Mouse (Mus musculus): ENCODE data around the gene Ftcd.
A peak's percentile ranks its signal among the peaks of the same experiment; 100 is the strongest.

Ftcd gene

DNA sequence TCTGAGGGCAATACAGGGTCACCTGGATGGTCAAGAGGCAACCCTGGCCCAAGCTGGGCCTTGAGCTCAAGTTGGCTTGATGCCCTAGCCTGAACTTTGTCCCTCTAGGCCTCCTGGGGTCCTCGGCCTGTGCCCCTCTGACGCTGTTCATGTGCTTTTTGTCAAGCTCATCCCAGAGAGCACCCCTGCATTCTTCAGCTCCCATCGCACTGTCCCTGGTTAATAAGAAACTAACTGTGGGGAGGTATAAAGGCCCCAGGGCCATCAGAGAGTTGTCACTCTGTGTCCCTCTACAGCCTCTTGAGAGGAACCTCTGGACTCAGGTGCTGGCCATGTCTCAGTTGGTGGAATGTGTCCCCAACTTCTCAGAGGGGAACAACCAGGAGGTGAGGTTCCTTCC, at the start of gene Ftcd:
Ftcd (plus strand) TSS at position 275 of the 400 bp plus-strand sequence.
- no peak for DNase-seq

- no peak for DNase-seq
Measured at GRCm38 (mm10) chr10:76530922-76531321, 44.5 kb upstream of the Ftcd start.

- peak; percentile 96 for DNase-seq
Measured at GRCm38 (mm10) chr10:76531375-76531774, 44.1 kb upstream of the Ftcd start, which contains the start of gene Lss. TSS of gene Lss (plus strand) at chr10:76531588.

DNA sequence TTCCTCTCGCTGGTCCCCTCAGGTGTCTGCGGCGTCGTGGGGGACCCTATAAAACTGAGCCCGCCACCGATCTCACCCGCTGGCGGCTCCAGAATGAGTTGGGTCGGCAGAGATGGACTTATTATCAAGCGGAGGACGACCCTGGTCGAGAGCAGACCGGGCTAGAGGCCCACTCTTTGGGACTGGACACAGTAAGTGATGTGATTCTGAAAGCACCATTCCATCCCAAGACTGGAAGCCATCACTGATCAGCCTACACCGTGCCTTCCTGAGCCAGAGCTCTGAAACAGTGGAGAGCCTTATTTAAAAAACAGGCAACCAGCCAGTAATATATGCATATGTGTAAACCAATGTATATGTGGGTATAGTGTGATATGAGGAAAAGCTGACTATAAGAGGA, 43.6 kb upstream of the Ftcd start:
- no peak for DNase-seq

DNA sequence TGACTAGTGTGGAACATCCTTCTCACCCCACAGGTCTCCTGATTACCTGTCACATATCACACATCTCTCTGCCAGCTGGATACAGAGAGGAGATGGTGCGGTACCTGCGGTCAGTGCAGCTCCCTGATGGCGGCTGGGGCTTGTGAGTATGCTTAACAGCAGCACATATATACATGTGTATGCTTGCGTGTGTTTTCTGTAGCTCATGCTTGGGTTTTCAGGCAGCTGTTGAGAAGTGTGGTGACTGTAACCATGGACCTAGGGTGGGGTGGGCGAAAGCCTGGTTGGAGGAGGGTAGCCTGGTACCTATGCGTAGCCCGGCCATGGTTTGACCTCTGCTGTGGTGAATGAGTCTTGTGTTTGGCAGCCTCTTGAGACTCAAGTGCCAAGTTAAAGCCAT, 39.9 kb upstream of the Ftcd start:
- DNase-seq: no peak

DNA sequence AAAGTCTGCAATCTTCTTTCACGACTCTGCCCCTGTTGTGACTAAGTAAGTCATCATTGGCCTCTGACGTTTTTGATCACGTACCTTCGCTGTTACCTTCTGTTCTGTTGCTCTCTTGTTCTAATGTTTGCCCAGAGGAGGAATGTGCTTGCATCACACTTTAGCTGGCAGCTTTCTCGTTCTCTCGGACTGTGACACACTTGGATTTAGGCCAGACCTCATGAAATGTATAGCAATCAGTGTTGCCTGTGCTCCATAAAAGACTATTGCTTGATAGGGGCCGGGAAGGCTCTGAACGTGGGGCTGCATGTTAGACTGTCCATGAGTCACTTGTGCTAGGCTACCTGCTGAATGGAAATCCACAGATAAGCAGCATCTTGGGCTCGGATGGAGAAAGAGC, 37.8 kb upstream of the Ftcd start:
- DNase-seq: peak; percentile 61

DNA sequence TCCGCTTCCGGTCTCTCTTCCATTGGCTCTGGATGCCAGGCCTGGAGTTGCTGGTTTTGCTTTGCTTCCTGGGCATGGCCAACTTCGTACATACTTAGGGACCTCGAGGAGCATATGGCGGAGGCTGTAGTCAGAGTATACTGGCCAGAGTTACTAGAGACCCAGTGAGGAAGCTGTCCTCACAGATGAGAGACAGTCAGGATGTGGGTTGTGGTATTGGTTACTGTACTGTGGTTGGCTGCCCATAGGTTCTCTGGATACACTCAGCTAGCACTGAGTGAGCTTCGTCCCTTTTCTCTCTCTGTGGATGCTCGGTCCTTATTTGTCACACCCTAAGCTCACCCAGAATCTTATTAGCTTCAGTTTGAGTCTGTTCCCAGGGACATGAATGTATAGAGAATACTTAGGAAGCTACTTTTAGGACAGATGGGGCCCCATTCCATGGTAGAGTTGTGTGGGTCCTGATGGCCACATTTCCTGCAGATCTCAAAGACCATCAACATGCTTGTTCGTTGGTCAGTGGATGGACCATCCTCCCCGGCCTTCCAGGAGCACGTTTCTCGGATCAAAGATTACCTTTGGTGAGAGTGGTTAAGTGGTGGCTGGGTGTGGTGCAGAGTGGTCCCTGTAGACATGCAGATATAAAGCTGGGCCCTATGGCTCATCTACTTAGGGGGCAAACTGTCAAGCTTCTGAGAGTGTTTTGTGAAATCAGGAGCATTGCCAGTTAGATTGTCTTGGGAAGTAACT, 33.9 kb upstream of the Ftcd start:
- DNase-seq: no peak

DNA sequence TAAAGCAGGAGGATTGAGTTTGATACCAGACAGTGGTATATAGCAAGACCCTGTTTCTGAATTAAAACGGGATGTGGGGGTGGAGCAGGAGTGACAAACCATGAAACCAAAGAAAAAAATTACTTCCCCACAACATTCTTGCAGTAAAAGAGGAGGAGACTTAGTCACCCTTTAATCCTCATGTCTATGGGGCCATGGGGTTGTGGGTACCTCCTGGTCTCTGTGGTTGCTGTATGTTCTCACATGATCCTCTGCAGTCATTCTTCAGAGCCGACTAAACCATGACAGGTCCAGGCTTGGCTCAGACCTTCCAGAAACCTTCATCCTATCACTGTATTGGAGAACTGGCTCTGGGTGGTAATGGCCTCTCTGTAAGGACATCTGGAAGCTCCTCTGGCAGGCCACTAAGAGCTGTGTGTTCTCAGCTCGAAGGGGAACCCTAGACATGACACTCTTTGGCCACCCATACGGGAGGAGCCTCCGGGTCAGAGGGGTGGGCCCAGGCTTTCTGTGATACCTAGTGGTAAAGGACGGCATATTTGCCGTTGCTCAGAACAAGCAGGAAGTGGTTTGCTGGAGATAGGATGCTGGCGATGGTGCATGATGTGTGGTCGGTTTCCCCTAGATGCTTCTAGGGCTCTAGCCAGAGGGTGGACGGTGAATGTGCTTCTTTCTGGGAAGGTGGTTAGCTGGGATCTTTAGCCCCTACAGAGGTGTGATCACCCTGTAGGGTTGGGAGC, 32.6 kb upstream of the Ftcd start:
- DNase-seq: no peak

- no peak for DNase-seq
Measured at GRCm38 (mm10) chr10:76546566-76546965, 28.9 kb upstream of the Ftcd start.

- no peak for DNase-seq
Measured at GRCm38 (mm10) chr10:76548218-76548617, 27.2 kb upstream of the Ftcd start.

- no peak for DNase-seq
Measured at GRCm38 (mm10) chr10:76550458-76550857, 25.0 kb upstream of the Ftcd start.

- no peak for DNase-seq
Measured at GRCm38 (mm10) chr10:76551556-76551955, 23.9 kb upstream of the Ftcd start.

DNA sequence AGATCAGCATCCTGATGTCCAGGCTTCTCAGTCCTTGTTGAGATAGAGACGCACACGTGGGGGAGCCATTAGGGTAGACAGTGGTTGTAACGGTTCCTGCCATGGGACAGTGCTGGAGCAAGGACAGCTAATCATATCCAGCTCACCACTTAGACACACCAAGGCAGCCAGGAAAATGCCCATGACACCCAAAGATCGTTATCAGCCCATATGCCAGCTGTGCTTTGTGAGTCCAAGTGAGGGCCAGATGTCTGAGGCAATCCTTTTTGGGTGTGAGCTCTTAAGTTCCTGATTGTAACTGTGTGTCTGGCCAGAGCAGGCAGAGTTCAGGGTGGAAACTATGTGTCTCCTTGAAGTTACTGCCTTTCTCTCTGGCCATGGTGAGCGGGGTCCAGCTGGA, 21.4 kb upstream of the Ftcd start:
- no peak for DNase-seq

- DNase-seq: no peak
Measured at GRCm38 (mm10) chr10:76561972-76562371, 13.5 kb upstream of the Ftcd start, which contains the start of gene Spatc1l. TSS of gene Spatc1l (plus strand) at chr10:76562272.

DNA sequence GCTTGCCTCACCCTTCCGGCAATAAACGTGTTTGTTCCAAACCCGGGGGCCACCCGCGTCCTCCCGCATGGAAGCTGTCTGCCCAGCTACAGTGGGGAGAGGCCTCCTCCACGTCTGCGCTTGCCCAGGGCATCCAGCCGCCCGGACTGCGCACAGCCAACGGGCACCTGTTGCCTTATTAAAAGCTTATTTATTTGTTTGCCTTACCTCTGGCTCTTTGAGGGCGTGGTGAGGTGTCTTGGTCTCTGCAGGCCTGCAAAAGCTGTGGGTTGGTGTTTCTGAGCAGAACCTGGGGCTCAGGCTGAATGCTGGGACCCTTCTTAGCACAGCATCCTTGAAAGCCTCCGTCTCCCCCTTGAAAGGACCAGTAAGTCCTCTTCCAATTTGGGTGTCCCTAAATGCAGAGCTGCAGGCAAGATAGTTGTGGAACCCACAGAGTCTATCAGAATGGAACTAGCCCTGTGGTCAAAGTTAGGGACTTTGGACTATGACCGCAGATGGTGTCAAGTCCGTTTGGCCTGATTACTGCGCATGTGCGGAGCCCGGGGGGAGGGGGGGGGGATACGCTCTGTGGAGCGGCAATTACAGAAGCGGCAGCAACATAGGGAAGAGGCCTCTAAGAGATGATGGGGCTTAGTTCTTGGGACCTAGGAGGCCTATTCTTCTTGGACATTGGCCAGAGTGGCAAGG, 5.3 kb upstream of the Ftcd start:
- no peak for DNase-seq

GRCm38 (mm10) chr10:76571070-76571469, 4.4 kb upstream of the Ftcd start:
- no peak for DNase-seq

DNA sequence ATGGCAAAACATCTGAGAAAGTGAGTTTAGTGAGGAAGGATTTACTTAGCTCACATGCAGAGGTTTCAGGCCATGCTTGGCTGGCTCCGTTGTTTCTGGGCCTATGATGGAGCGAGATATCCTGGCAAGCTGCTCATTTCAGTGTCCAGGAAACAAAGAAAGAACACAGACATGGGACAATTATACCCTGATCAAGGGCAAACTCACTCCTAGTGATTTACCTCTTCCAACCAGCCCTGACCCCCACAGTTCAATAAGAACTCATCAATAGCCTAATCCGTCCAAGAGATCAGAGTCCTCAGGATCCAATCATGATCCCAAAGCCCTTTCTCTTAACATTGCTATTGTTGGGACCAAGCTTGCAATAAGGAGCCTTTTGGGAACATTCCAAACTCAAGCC, 3.3 kb upstream of the Ftcd start:
- no peak for DNase-seq

- no peak for DNase-seq
Measured at GRCm38 (mm10) chr10:76576920-76577319, 1.5 kb downstream of the Ftcd start.

GRCm38 (mm10) chr10:76584138-76584537, 8.7 kb downstream of the Ftcd start:
- DNase-seq: no peak

DNA sequence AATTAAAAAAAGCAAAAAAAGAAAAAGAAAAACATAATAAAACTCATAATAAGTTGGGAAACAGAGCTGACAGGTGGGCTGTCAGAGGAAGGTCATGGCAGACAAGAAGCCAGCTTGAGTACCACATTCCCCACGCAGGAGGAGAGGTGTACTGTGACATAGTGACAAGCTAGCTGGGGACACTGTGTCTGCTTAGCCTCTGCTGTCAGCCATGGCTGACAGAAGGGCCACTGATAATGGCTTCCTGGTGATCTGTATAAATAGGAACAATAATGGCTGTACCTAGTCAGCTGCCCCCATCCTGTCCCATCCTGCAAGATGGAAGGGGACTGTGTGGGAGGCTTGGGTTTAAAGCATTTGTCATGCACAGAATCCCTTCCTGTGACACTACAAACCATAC, 10.7 kb downstream of the Ftcd start:
- no peak for DNase-seq

DNA sequence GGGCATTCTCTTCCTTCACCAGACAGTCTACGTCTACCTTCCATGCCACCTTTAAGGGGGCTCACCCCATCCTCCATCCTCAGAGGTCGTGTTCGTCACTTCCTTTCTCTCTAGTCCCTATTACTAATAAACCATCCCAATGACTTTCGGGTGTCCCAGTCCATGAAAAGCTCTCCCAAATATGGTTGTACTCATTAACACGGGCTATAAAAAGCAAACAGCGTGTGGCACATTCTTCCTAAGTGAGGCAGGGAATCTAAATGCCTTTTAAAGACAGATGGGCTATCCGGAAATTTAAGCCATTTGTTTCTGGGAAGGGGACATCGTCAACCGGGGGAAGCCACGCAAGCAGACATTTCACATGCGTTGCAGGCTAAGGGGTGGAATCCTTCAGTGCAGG, 14.7 kb downstream of the Ftcd start:
- DNase-seq: no peak

DNA sequence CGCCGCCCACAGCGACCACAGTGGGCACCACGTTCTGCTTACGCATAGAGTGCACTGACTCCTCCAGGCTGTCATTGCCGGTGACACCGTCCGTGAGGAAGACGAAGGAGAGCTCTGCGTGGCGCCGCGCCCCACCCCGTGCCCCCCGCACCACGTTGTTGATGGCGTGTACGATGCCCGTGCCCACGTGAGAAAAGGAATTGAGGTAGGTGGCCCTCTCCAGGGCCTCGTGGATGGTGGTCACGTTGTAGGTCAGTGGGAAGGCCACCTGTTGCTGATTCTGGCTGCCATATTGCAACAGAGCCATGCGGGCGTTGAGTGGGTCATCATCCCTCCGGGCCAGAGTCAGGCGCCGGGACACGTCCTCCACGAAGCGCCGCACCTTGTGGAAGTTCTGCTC, 20.9 kb downstream of the Ftcd start:
- DNase-seq: no peak

- peak; percentile 3 for DNase-seq
Measured at GRCm38 (mm10) chr10:76602690-76603089, 27.2 kb downstream of the Ftcd start.

DNA sequence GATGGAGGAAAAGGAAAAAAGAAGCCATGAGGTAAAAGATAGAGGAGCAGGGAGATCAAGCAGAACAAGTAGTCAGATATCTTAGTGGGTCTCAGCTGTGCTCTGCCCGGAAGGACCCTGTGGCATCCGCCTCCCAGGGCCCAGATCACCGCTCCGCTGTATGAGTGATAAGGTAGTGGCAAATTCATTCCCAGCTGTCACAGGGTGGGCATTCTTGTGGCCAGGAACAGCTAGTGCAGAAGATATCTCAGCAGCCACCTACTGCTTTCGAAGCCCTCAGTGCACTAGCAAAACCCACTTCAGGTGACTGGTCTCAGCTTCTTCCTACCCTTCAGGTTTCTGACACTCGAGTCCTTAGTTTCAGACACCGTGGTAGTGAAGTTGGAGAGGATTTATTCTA, 37.0 kb downstream of the Ftcd start:
- no peak for DNase-seq
